Mouse (Mus musculus) 3T3-L1 (cell line): ENCODE data around the gene Dnajc6.

Experiments used
- DNase-seq: peaks from one replicate; pipeline ENCODE4 v3.0.0-alpha.2; 2015; ENCODE audit warnings: low read depth, low spot score

Gene Dnajc6

DNA sequence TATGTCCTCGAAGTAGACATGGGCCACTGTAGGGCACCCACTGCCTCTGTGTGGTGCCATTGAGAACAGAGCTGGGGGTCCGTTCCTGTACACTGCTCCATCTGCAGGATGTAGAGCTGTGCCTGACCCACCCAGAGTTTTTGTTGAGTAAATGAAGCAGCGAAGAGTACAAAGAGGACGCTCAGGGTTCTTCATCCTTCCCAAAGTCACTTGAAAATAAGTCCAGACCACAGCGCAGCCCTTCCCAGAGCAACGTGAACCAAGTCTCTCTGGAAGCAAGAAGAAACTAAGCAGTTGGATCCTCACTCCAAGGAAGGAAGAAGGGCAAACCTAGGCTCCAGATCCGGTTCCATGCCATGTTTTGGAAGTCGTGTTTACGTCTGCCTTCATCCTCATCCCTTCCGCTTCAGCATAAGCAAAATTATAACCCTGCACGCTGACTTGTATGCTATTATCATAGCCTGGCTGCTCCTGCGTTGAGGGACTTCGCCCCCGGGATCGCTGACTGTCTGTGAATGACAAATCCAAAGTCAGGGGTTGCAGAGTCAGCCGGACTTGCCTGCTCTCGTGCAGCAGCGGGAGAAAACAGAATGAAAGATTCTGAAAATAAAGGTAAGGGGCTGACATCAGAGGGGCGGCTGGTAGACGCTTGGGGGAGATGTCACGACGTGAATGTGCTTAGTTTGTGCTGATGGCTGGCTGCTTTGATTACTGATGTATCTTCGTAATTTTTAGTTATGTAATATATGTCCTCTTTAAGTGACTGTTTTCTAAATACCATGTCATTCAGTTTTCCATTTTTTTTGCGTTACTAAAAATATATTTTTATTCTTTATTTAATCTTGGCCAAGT lies 11.3 kb downstream of the Dnajc6 start:
- no peak for DNase-seq

DNA sequence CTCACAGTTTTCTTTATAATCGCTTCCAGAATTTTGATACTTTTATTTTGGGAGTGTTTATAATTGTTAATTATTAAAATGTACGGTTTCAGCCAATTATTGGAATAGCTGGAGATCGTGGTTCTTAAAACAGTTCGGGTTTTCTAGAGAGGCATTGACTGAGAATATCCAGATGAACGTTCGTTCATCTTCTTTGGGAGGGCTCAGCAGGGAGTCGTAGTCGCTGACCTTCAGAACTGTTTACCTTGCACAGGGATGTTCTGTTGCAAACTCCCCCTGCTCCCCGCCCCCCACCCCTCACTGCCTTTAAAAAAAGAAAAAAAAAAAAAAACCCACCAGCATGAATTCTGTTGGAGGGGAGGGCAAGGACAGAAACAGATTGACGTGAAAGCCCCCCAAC lies 12.0 kb downstream of the Dnajc6 start:
- DNase-seq = no peak

DNA sequence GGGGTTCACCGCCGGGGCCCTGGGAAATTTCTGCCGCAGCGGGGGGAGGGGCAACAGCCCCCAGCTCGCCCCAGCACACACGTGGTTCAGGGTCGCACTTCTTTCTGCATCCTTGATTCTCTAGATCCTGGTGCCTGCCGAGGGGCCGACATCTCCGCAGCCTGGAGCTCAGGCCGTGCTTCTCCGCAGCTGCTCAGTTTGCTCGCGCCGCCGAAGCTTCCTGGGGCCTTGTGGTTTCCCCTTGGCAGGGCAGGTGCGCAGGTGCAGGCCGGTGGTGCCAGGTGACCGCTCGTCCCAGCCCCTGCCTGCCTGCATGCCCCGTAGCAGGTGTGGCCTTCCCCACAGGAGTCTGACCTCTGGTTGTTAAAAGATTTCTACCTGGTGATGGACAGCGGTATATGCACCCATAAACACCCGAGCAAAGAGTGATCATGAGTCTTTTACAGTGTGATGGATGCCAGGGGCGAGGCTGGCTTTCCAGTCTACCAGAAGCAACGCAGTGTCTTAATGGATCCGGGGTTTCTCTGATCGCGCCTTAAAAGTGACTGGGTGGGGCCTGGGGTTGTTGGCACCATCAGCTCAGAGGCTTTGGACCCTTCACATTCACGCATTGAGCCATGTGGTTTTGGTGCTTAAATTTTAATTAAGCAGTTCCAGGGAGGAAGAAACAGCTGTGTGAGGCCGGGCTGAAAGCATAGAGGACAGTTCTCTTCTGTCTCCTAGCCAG lies 12.6 kb downstream of the Dnajc6 start:
- no peak for DNase-seq

DNA sequence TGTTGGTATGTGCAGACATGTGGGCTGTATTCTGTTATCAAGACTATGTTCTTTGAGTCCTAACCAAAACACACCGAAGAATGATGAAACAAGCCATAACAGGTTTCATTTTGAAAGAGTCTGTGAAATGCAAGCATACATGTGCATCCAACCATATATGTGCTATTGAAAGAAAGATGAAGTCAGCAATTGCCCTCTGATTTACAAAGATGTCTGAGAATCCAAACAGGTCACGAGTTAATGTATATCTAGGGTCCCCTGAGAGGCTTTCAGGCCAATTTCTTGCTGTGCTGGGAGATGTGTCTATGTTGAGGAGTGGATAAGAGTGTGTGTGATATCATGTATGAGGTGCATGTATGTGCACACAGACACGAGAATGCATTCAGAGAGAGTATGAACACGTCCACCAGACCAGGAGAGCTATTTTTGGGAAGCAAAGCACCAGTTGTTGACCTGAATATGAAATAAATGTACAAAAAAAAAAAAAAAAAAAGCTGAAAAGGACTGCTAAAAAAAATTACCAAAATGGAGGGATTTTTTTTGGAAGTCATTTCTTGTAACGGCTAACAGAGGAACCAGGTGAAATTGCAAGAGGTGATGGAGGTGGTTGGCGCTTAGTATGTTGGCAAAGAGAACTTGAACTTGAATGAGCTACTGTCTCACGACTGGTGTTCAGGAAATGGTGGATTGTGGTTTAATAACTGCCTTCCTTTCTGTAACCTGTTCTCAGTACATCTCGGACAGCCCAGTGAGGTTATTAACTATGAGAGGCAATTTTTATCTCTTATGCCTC lies 13.9 kb downstream of the Dnajc6 start:
- DNase-seq = no peak

DNA sequence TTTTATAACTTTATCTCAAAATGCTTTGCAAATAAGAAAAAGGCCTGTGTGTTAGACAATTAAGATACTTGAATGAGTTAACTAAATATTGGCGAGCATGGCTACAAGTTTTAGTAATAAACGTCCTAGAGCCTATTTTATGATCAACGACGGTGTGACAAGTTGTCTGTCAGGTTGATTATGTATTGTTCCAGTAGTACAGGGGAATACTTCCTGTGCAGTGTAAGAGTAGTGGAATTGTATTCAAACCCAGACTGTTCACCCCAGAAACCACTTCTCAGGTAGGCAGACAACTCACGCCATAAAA lies 14.4 kb downstream of the Dnajc6 start:
- DNase-seq = no peak

DNA sequence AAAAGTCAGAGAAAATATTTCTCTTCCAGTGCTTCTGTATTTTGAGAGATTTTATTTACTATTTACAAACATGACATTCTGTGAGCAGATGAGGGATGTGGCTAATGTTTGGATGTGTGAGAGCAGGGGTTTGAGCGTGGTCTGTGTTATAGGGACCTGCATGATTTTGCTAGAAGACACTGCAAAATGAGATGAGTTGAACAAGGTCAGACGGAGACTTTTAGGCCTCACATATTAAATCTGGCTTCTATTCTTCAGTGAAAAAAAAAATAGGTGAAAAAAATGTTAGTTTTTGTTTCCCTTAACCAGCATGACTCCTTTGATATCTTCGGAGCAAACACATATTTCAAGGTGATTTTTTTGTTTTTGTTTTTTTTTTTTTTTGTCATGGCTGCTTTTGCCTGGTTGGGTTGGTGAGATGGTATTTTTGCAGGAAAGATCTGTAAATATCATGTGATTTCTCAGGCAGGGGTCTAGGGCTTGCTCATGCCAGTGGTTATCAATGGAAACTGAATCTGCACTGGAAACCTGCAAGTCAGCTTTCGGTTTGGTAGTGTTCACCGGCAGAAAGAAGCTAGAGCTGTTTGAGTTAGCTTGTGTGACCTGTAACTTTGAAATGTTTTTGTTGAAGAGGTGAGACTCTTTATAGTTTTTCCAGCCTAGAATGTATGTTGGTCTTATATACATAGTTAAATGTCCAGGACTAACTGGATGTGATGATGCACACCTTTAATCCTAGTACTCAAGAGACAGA lies 15.5 kb downstream of the Dnajc6 start:
- DNase-seq = no peak

DNA sequence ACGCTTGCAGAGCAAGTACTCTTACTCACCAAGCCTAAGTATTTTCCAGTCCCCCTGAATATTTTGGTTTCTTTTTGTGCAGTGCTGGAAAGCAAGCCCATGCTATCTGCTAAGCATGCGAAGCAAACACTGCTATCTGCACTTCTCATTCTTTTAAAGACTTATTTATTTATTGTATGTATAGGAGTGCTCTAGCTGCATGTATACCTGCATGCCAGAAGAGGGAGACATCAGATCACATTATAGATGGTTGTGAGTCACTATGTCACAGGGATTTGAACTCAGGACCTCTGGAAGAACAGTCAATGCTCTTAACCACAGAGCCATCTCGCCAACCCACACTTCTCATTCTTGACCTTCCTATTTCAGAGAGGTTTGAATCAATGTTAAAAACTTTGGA lies 16.8 kb downstream of the Dnajc6 start:
- peak; percentile 25 for DNase-seq

DNA sequence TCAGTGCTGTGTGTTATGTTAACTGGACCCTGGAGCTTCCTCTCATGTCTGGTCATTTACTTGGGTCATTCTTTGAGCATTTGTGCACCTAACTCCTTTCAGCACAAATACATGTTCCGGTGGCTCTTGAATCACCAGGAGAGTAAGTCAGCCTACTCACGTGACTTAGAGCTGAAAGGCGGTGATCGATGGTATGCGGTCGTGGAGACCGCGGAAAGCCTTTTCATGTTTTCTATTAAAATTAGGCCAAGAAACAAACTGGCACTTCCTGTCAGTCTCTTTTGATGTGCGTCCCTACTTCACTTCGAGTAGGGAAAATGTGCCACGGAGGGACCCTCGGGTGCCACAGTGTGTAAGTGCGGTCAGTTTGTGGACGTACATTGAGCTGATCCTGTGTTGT lies 19.4 kb downstream of the Dnajc6 start:
- no peak for DNase-seq

DNA sequence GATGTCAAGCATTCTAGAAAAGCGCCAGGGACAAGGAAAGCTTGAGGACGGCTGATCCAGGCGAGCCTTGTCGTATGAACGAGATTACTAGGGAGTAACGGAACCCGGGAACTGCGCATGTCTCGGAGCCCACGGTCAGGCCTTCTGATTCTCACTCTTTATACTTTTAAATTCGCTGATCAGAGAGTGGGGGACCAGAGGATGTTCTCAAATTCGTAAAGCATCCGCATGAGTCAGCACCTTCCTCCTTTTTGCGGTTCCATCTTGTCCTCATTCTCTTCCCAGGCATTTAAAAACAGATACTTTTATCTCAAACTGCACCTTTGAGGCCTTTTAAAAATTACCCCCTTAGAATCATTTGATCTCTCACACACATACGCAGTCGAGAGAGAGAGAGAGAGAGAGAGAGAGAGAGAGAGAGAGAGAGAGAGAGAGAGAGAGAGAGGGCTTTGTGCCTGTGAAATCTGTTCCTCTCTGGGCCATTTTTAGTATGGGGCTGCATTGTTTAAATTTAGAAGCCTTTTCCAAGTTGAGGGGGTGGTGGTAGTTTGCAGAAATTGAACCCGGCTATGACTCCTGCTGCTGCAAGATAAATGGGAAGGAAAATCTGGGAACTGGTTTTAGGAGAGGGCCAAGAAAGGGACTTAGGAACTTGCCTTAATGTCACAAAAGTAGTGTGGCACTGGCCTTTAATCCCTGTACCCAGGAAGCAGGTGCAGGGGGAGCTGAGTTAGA lies 20.2 kb downstream of the Dnajc6 start:
- DNase-seq = no peak

DNA sequence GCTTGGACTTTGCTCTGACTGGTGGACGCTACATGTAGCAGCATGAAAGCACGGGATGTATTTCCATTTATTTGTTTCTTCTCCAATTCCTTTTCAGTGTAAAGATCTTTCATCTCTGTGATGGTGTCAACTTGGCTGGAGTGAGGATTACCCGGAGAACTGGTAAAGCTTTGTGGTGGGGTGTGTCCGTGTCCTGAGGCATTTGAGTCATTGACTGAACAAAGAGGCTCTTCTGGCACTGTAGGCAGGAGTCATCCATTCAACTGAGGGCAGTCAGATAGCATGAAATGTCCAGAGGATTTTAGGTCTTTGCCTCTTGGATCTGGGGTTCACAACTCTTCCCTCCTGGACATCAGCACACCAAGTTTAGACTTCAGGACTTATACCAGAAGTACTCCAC lies 35.5 kb downstream of the Dnajc6 start:
- peak; percentile 50 for DNase-seq

DNA sequence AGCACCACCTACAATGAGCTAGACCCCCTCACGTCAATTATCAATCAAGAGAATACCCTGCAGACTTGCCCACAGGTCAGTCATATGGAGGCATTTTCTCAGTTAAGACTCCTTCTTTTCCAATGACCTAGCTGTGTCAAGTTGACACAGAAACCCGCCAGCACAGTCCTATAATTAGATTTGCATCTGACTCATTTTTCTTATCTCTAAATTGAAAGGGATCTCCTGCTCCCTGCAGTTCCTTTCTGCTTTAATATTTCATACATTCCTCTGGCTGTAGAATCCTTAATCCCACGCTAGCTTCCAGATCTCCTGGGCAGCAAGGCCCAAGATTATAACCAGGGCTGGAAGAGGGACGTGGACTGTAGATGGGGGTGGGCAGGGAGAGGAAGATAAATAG lies 44.1 kb downstream of the Dnajc6 start:
- DNase-seq = no peak

DNA sequence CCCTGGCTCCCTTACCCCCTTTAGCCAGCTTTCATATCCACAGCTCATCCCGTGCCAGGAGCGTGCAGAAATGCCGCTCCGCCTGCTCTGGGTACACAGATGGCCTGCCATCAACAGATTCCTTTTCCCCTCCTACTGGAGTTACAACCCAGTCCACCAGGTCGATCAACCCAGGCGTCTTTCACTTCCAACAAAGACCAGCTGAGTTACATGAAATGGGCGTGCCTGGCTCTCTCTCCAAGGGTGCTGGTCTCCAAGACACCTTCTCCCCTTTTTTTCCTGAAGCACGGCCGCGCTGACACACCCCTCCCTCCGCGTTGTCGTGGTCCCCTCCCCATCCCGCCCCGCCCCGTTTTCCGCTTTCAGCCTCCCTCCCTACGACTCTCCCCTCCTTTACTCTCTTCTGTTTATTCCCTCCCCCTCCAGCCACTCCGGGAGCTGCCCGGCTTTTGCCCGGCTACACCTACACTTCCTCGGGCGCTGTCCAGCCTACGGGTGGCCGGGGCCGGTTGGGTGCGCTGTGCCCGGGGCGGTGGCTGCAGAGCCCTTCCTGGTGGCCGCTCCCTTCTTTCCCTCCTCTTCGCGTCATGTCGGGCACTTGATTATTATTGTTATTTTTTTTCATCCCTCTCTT lies 53.6 kb downstream of the Dnajc6 start:
- no peak for DNase-seq

DNA sequence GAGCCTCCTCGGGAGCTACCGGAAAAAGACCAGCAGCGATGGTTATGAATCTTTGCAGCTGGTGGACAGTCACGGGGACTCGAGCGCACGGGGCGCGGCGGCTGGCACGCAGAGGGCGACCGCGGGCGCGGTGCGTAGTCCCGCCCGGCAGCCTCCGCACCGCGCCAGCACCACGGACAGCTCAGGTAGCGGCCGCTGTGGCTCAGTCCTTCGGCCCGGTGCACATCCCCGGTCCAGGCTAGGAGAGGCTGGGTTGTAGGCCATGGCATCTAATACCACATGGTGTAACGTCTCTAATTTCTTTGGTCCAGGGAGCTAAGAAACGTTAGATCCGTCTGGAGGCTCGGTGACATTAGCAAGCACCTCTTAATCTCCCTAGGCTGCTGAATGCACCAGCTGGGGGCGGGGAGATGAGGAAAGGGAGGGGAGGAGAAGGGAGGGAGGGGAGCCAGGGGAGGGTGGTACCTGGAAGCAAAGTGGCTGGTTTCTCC lies 54.3 kb downstream of the Dnajc6 start:
- no peak for DNase-seq

DNA sequence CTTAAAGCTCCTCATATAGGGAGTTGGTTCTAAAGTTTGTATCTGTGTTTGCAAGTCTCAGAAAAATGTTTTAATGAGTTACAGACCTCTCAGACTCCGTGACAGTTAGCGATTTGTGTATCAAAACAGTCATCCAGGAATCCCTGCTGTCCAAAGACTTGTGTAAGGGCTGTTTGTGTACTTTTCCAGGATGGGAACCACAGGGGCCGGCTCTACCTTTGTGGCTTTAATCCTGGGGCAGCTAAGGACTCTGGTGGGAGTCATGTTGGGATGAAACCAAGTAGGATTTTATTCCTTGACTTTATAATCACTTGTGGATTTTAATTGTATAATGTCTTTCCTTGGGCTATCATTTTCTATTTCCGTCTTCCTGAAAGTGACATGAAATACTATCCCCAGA lies 55.0 kb downstream of the Dnajc6 start:
- no peak for DNase-seq

DNA sequence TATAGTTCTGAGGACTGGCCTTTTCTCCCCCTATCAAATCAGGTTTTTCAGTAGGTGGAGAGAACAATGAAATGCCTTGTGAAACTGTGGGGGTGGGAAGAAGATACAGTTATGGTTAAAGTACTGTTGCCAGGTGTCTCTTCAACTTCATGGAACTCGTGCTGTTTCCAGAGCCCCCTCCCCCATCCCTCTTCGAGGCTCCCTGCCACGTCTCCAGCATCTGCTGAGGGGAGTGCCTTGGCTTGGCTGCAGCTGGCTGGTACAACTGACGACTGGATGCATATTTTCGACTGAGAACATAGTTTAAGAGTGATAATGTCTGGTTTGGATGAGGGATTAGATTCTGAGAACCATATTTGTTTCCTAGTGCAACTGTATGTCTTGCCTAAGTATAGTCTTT lies 55.9 kb downstream of the Dnajc6 start:
- DNase-seq = no peak

DNA sequence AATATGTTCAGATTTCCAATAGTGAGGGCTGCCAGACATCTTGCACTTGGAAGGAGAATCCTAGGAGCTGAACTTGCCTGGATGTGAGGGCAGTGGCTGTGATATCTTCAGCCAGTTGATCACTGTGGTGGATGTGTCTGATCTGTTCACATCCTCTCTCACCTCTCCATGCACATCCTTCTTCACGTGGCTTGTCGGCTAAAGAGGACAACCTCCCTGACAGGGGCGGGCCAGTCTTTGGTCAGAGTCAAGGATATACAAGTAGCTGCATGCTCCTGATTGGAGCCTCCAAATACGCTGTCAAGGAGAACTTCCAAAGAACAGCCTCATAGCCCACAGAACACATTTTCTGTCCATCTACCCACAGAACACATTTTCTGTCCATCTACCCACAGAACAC lies 58.6 kb downstream of the Dnajc6 start:
- no peak for DNase-seq

DNA sequence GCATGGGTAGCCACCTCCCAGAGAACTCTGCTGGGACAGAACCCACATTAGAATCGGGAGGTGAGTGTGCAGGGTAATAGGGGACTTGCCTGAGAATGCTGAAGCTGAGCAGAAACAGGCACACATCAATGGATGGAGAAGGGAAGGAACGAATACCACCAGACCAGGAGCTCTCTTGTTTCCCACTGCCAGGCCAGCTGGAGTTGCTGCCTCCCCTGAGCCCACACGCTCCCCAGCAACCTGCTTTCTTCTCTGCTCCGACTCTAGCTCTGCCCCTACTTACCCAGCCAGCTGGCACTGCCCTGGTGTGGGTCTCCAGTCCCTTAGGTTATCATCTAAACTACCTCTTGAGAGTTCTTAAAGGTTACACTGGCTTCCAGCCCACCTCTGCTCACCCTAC lies 63.7 kb downstream of the Dnajc6 start:
- DNase-seq = no peak

DNA sequence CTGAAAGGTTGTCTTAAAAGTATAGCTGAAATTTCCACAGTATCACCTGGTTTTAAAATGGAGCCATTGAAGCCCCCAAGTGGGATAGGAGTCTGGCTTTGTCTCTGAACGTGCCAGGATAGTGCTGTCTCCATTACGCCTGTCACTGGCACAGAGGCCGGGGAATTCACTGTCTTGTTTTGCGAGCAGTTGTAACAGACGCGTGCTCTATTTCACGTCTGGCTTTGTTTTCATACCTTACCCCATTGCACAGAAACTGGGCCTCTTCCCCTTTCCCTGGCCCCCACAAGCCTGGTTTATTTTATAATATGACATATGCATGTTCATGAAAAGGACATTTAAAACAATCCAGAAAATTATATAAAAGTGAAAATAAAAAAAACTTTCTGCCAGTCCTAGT lies 66.4 kb downstream of the Dnajc6 start:
- DNase-seq = no peak

DNA sequence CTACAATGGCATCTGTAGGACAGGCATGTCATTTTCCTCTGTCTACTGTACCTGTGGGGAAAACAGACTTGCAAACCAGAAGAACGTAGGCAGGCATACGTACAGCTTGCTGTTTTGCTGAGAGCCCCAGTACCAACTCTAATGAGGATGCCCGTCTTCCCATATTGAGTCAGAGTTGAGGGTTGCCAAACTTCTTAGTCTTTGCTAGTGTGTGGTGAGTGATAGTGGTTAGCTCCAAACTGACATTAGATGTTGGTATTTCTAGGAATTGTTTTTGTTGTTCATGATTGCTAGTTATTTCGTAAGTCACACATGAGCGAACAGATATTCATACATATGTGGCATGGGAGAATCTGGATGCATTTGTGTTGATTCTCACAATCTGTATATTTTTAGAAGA lies 67.2 kb downstream of the Dnajc6 start:
- DNase-seq = no peak

DNA sequence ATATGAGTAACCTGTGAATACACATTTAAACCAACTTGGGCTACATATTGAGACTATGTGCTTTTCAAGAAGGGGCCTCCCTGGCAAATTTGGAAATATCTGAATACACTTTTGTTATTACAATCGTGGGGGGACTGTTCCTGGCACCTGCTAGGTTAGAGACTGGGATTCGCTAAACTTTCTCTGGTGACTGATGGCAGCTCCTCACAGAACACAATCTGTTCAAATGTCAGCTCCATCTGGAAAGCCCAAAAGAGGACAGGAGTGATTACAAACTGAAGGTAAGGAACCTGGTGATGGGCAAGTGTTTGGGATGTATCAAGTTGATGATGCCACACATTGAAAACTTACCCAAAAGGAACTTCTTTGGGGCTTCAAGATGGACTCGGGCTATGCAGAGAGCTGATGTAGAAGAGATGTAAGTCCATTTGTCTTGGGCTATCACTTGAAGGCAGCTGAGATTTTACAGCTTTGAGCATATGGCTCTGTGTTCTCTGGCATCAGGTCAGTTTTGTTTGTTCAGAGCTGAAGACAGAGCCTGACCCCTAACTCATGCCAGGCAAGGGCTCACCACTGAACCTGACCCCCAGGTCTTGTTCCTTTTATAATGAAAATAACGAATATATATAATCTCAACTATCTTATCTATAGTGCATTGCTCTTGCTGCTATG lies 68.4 kb downstream of the Dnajc6 start:
- DNase-seq = no peak
